Mouse (Mus musculus) E14TG2a.4 (cell line): ENCODE measurements around the gene Gm17651.
A peak's percentile ranks its signal among the peaks of the same experiment; 100 is the strongest.

ENCODE experiments used
- H3K27me3 ChIP-seq: 2 replicates; pipeline ENCODE4 v1.6.1; 2014; ENCODE audit warnings: low read length, control low read depth; ENCODE audit not compliant: insufficient read depth
- H3K36me3 ChIP-seq: 2 replicates; pipeline ENCODE4 v1.6.1; 2014; ENCODE audit warnings: low read length, control low read depth; ENCODE audit not compliant: insufficient read depth
- H3K4me1 ChIP-seq: replicated peaks from 2 replicates; pipeline ENCODE4 v1.6.1; 2014; ENCODE audit warnings: low read depth, low read length, control low read depth
- H3K4me3 ChIP-seq: replicated peaks from 2 replicates; pipeline ENCODE4 v1.5.1; 2014; ENCODE audit warnings: mild to moderate bottlenecking, low read length
- H3K9me3 ChIP-seq: 2 replicates; pipeline ENCODE4 v1.6.1; 2014; ENCODE audit warnings: low read length, control low read depth
- CTCF ChIP-seq: conservative IDR thresholded peaks from 2 replicates; pipeline ENCODE4 v1.5.1; 2014; ENCODE audit warnings: low read length
- NANOG ChIP-seq: IDR thresholded peaks from 2 replicates; pipeline ENCODE4 v1.6.1; 2014; ENCODE audit warnings: borderline replicate concordance, low read length, mixed read lengths
- POU5F1 ChIP-seq: IDR thresholded peaks from 2 replicates; pipeline ENCODE4 v1.6.1; 2014; ENCODE audit warnings: low read length, borderline replicate concordance

The Gm17651 gene

DNA sequence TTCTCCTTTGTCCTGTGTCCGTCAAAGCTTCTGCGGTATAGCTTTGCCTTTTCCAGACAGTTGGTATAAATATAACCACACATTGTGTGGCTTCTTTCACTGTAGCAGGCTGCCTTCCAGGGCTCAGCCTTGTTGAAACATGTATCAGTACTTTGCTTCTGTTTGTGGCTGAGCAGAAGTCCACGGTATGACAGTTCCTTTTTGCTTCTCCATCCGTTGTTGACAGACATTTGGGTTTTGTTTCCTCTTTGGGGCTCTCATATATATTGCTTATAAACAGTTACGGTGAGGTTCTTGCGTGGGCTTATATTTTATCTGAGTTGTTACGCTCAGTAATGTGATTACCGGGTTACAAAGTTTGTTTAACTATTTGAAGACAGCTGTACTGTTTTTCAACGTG lies 9.0 kb downstream of the Gm17651 start:
- no peaks in the 10 kb centered on the region for H3K9me3 ChIP-seq
- no peaks in the 10 kb centered on the region for H3K4me1 ChIP-seq
- H3K36me3 ChIP-seq = peaks cover 93% of the 10 kb centered on the region
- TF ChIP-seq POU5F1 = no peak
- no peak for TF ChIP-seq NANOG
- no peak for TF ChIP-seq CTCF
- no peaks in the 10 kb centered on the region for H3K27me3 ChIP-seq
- no peak overlapping the region for H3K4me3 ChIP-seq

DNA sequence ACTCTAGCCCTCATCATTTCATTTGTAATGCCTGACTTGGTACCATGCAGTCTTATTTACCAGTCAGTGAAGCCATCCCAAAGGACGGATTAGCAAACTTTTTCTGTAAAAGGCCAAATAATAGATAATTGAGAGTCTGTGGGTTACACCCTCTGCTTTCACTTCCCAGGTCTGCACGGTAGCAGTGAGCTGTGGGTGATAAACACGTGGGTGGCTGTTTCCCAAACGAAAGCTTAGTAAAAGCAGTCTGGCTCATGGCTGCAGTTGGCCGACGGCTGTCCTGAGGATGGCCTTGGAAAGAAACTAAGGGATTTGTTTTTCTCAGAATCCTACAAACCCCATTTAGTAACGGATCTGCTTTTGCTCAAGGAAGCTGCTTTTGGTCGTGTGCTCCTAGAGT lies 13.3 kb downstream of the Gm17651 start:
- Histone ChIP-seq H3K4me3 (no peak overlapping the region), H3K36me3 (peaks cover 50% of the 10 kb centered on the region), H3K27me3 (no peaks in the 10 kb centered on the region), H3K4me1 (peaks cover 18% of the 10 kb centered on the region), H3K9me3 (no peaks in the 10 kb centered on the region)
- TF ChIP-seq POU5F1 (no peak), CTCF (no peak), NANOG (no peak)

DNA sequence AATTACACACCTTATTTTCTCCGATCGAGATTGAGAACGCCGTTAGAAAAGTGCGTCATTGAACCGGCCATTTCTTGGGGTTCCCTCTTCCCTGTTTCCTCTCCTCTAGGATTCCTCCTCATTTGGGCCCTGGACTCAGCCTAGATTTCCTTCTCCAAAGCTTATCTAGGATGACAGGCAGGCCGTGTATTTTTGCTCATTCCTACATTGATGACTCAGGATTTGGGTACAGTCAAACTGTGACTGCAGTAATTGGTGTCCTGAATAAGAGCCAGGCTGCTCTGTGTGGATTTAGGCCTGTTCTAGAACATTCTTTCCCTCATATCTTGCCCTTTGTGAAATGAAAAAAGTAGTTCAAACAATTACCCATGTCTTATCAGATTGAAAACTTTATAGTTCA lies 14.7 kb downstream of the Gm17651 start:
- peaks cover 38% of the 10 kb centered on the region for H3K36me3 ChIP-seq
- TF ChIP-seq POU5F1 (no peak), NANOG (no peak), CTCF (no peak)
- H3K9me3 ChIP-seq = no peaks in the 10 kb centered on the region
- peaks cover 18% of the 10 kb centered on the region for H3K4me1 ChIP-seq
- no peaks in the 10 kb centered on the region for H3K27me3 ChIP-seq
- H3K4me3 ChIP-seq = no peak overlapping the region

DNA sequence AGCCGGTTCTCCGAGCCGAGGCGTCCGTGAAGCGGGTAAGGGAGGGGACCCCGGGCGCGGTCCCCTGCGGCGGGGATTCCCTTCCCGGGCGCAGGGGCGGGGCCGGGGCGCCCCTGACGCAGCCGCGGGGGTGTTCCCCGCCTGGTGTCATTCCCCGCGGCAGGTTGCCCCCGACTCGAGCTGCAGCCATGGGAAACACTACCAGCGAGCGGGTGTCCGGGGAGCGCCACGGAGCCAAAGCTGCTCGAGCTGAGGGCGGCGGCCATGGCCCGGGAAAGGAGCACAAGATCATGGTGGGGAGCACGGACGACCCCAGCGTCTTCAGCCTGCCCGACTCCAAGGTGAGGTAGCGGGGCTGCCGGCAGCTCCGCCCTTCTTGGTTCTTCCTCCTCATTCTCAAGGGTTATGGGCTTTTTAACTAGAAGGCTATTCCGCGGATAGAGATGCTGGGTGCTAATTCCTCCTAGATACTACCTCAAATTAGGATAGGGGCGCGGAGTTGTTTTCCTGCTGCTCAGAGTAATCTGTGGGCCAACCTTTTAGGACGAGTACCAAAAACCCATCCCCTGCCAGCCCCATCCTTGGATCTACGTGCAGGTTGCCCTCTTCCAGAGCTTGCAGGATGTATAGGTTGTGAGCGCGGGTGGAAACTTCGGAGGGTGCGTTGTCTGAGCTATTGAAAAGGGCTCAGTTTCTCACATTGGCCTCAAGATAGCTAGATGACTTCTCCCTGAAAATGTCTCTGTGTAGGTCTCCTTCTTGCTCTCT lies 15.9 kb downstream of the Gm17651 start:
- Histone ChIP-seq H3K4me1 (peaks cover 18% of the 10 kb centered on the region), H3K27me3 (no peaks in the 10 kb centered on the region), H3K9me3 (no peaks in the 10 kb centered on the region), H3K36me3 (peaks cover 26% of the 10 kb centered on the region), H3K4me3 (peak overlapping the region; percentile 99)
- TF ChIP-seq CTCF = no peak
- TF ChIP-seq POU5F1 = no peak
- no peak for TF ChIP-seq NANOG

DNA sequence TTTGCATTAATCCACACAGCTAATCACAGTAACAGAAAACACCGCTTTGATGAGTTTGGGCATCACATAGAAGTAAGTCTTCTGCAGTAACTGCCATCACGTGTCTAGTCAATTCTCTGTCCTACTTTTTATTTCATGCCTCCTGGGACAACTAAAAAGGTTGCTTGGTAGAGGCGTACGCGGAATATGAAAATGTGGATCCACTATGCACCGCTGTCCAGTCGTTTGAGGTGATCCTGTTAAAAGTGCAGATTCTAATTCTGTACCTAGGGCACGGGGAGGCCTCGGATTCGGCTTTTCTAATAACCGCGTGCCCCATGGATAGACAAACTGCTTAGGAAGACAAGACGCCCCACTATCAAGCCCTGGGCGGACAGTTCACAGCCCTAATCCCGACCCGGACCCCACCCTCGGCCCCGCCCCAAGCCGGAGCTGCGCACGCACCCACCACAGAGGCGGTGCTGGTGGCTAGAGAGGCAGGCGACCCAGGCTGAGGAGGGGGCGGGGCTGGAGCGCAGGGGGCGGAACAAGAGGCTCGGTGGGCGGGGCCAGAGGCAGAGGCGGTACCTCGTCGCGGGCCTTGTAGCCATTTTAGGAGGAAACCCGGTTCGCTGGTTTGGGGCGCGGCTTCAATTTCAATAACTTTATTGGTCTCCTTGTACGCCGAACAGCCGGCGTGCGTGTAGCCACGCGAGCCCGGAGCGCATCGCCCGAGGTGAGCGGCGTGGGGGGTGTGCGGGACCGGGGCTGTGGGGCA lies 16.7 kb downstream of the Gm17651 start, which contains the start of gene Prkab2:
TSS of gene Prkab2 (plus strand) at position 539 of the 757 bp plus-strand sequence.
- H3K36me3 ChIP-seq = peaks cover 19% of the 10 kb centered on the region
- TF ChIP-seq CTCF = no peak
- no peak for TF ChIP-seq POU5F1
- no peak for TF ChIP-seq NANOG
- H3K9me3 ChIP-seq = no peaks in the 10 kb centered on the region
- peaks cover 18% of the 10 kb centered on the region for H3K4me1 ChIP-seq
- H3K27me3 ChIP-seq = no peaks in the 10 kb centered on the region
- peak within 1 kb of the TSS; percentile 99 for H3K4me3 ChIP-seq

DNA sequence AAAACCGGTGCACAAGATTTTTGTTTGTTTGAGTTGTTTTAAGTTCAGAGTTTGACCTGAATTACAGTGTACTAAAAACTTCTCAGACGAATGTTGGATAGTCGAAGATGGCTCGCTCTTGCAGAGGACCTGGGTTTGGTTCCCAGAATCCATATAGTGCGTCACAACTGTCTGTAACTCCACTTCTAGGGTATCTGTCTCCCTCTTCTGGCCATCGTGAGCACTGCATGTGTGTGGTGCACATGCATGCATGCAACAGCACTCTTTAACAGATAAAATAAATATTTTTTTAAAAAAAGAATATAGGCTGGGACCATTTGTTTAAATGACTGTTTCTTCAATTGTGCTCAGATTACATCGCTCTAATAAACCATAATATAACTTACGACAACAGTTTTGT lies 19.6 kb downstream of the Gm17651 start:
- no peaks in the 10 kb centered on the region for H3K9me3 ChIP-seq
- H3K4me1 ChIP-seq = peaks cover 18% of the 10 kb centered on the region
- H3K4me3 ChIP-seq = no peak overlapping the region
- TF ChIP-seq NANOG (no peak), CTCF (peak; percentile 90), POU5F1 (no peak)
- no peaks in the 10 kb centered on the region for H3K36me3 ChIP-seq
- no peaks in the 10 kb centered on the region for H3K27me3 ChIP-seq

DNA sequence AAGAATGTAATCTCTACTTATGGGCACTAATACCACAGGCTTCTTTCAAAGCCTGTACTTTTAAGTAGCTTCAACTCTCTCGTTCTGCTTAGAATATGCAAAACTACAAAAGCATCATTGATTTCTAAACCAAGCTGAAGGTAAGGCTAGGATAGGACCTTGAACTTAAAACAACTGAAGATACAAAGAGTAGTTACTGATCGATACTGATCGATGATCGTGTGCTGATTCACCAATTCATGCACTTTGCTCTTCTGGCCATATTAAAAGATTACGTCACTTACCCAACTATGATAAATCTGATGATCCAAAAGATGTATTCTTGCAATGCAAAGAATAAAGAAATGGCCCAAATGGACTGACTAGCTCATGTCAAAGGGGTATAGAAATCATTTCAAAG lies 20.7 kb downstream of the Gm17651 start:
- Histone ChIP-seq H3K36me3 (no peaks in the 10 kb centered on the region), H3K27me3 (no peaks in the 10 kb centered on the region), H3K4me1 (peaks cover 8% of the 10 kb centered on the region), H3K4me3 (no peak overlapping the region), H3K9me3 (no peaks in the 10 kb centered on the region)
- TF ChIP-seq CTCF = no peak

DNA sequence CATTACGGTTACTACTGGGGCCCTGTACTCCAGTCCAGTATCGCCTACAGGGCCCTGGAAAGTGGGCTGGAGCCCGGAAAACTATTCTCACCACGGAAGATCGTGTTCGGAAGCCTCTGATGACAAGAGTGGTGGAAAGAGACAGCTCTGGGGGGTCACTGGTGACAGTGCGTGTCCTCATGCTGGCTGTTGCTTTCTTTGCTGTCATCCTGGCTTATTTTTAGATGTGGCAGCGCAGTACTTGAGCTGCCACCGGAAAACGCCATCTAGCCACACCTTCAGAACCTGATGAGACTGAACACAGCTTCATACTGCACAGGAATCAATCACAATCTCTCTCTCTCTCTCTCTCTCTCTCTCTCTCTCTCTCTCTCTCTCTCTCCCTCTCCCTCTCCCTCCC lies 22.9 kb downstream of the Gm17651 start:
- no peaks in the 10 kb centered on the region for H3K27me3 ChIP-seq
- H3K36me3 ChIP-seq = no peaks in the 10 kb centered on the region
- no peaks in the 10 kb centered on the region for H3K9me3 ChIP-seq
- no peak overlapping the region for H3K4me3 ChIP-seq
- TF ChIP-seq POU5F1 = no peak
- no peak for TF ChIP-seq NANOG
- TF ChIP-seq CTCF = no peak
- no peaks in the 10 kb centered on the region for H3K4me1 ChIP-seq
